Mouse (Mus musculus) MEL (cell line): ENCODE results near the gene Gm20388. TPM values are rescaled to one million over a fixed set of nuclear protein-coding genes. Genes with fewer than 3 reads are reported as not detected.
A peak's percentile ranks its signal among the peaks of the same experiment; 100 is the strongest.

Experiments
- DNase-seq: peaks from one replicate; pipeline ENCODE4 v3.0.0; 2011; ENCODE audit warnings: low read depth, low spot score
- H3K27ac ChIP-seq: 2 replicates; pipeline ENCODE4 v1.5.1; 2012; ENCODE audit warnings: low read depth, mild to moderate bottlenecking, control low read depth, low read length, moderate library complexity; ENCODE audit not compliant: control insufficient read depth
- H3K27me3 ChIP-seq, 2 experiments: fragments of 150-350 bp in 1 of 2; sonication (generic) in 1 of 2; 2 replicates each; pipeline ENCODE4 v1.6.1; 2012; ENCODE audit warnings: low read length in 2 of 2, mild to moderate bottlenecking in 2 of 2, improper control_type of control experiment in 1 of 2, moderate library complexity in 1 of 2; ENCODE audit not compliant: insufficient read depth in 2 of 2, control insufficient read depth in 1 of 2
- H3K36me3 ChIP-seq, 2 experiments: 2 replicates each; pipeline ENCODE4 v1.6.1; 2012 to 2014; ENCODE audit warnings: low read length in 2 of 2, improper control_type of control experiment in 1 of 2, inconsistent platforms in 1 of 2, mild to moderate bottlenecking in 1 of 2; ENCODE audit not compliant: insufficient read depth in 2 of 2, control insufficient read depth in 1 of 2
- H3K4me1 ChIP-seq, 2 experiments: fragments of 150-350 bp in 1 of 2; sonication (generic) in 1 of 2; 2 replicates each; pipeline ENCODE4 v1.6.1; 2012; ENCODE audit warnings: low read length in 2 of 2, improper control_type of control experiment in 1 of 2, mild to moderate bottlenecking in 1 of 2; ENCODE audit not compliant: insufficient read depth in 2 of 2, control insufficient read depth in 1 of 2
- H3K4me3 ChIP-seq, 2 experiments: fragments of 150-350 bp in 1 of 2; sonication (generic) in 1 of 2; 2 replicates each; pipeline ENCODE4 v1.5.1; 2012; ENCODE audit warnings: low read depth in 2 of 2, low read length in 2 of 2, mild to moderate bottlenecking in 2 of 2, moderate library complexity in 2 of 2, control low read depth in 1 of 2, improper control_type of control experiment in 1 of 2; ENCODE audit not compliant: control insufficient read depth in 1 of 2, insufficient read depth in 1 of 2
- H3K79me2 ChIP-seq: 2 replicates; pipeline ENCODE4 v1.6.1; 2012; ENCODE audit warnings: mild to moderate bottlenecking, low read length, moderate library complexity; ENCODE audit not compliant: control insufficient read depth, poor library complexity, insufficient read depth
- H3K9ac ChIP-seq: 2 replicates; pipeline ENCODE4 v1.6.1; 2012; ENCODE audit warnings: low read depth, mild to moderate bottlenecking, control low read depth, low read length, moderate library complexity; ENCODE audit not compliant: control insufficient read depth, poor library complexity, severe bottlenecking
- H3K9me3 ChIP-seq: fragments of 150-350 bp; sonication (generic); replicated peaks from 2 replicates; pipeline ENCODE4 v1.6.1; 2012; ENCODE audit warnings: mild to moderate bottlenecking, low read length, improper control_type of control experiment, moderate library complexity; ENCODE audit not compliant: insufficient read depth
- BHLHE40 ChIP-seq: IDR thresholded peaks from 2 replicates; pipeline ENCODE4 v1.6.1; 2012; ENCODE audit warnings: low read depth, mild to moderate bottlenecking, inconsistent platforms, low read length, improper control_type of control experiment, borderline replicate concordance
- CHD1 ChIP-seq: IDR thresholded peaks from 2 replicates; pipeline ENCODE4 v1.6.1; 2012; ENCODE audit warnings: low read depth, mild to moderate bottlenecking, inconsistent platforms, low read length, improper control_type of control experiment
- CHD2 ChIP-seq: IDR thresholded peaks from 2 replicates; pipeline ENCODE4 v1.6.1; 2011; ENCODE audit warnings: low read length, improper control_type of control experiment
- CTCF ChIP-seq, 3 experiments: IDR thresholded peaks in 2 of 3; conservative IDR thresholded peaks in 1 of 3; 2 replicates each; pipeline ENCODE4 v1.5.1; 2011 to 2012; ENCODE audit warnings: low read length in 3 of 3, low read depth in 2 of 3, mild to moderate bottlenecking in 2 of 3, improper control_type of control experiment in 1 of 3, inconsistent platforms in 1 of 3, mixed read lengths in 1 of 3, moderate library complexity in 1 of 3; ENCODE audit not compliant: control insufficient read depth in 1 of 3, insufficient read depth in 1 of 3, poor library complexity in 1 of 3, severe bottlenecking in 1 of 3
- E2F4 ChIP-seq: IDR thresholded peaks from 2 replicates; pipeline ENCODE4 v1.6.1; 2011; ENCODE audit warnings: low read depth, low read length, improper control_type of control experiment, borderline replicate concordance
- EP300 ChIP-seq, 2 experiments: IDR thresholded peaks; 2 replicates each; pipeline ENCODE4 v1.6.1; 2011; ENCODE audit warnings: improper control_type of control experiment in 2 of 2, low read length in 2 of 2, low read depth in 1 of 2, mild to moderate bottlenecking in 1 of 2
- ETS1 ChIP-seq: IDR thresholded peaks from 2 replicates; pipeline ENCODE4 v1.6.1; 2012; ENCODE audit warnings: low read depth, mild to moderate bottlenecking, inconsistent platforms, low read length, improper control_type of control experiment, moderate library complexity
- GABPA ChIP-seq: IDR thresholded peaks from 2 replicates; pipeline ENCODE4 v1.6.1; 2012; ENCODE audit warnings: low read depth, mild to moderate bottlenecking, inconsistent platforms, low read length, improper control_type of control experiment, moderate library complexity
- HCFC1 ChIP-seq: IDR thresholded peaks from 2 replicates; pipeline ENCODE4 v1.6.1; 2012; ENCODE audit warnings: low read depth, mild to moderate bottlenecking, inconsistent platforms, low read length, improper control_type of control experiment, moderate library complexity
- JUND ChIP-seq: IDR thresholded peaks from 2 replicates; pipeline ENCODE4 v1.6.1; 2011; ENCODE audit warnings: low read depth, mild to moderate bottlenecking, improper control_type of control experiment, low read length
- KAT2A ChIP-seq: conservative IDR thresholded peaks from 2 replicates; pipeline ENCODE4 v1.6.1; 2012; ENCODE audit warnings: low read depth, low read length, improper control_type of control experiment, inconsistent platforms
- MAX ChIP-seq: IDR thresholded peaks from 2 replicates; pipeline ENCODE4 v1.6.1; 2011; ENCODE audit warnings: low read length, improper control_type of control experiment
- MAZ ChIP-seq: IDR thresholded peaks from 2 replicates; pipeline ENCODE4 v1.6.1; 2012; ENCODE audit warnings: low read depth, mild to moderate bottlenecking, inconsistent platforms, low read length, improper control_type of control experiment
- MXI1 ChIP-seq: IDR thresholded peaks from 2 replicates; pipeline ENCODE4 v1.6.1; 2011; ENCODE audit warnings: mild to moderate bottlenecking, low read depth, low read length, improper control_type of control experiment
- MYB ChIP-seq: IDR thresholded peaks from 2 replicates; pipeline ENCODE4 v1.6.1; 2011; ENCODE audit warnings: mild to moderate bottlenecking, low read depth, low read length, improper control_type of control experiment
- MYC ChIP-seq: IDR thresholded peaks from 2 replicates; pipeline ENCODE4 v1.6.1; 2011; ENCODE audit warnings: low read depth, mild to moderate bottlenecking, low read length, improper control_type of control experiment, moderate library complexity
- POLR2A ChIP-seq, 2 experiments: IDR thresholded peaks; 2 replicates each; pipeline ENCODE4 v1.6.1; 2011 to 2012; ENCODE audit warnings: low read length in 2 of 2, mild to moderate bottlenecking in 2 of 2, control low read depth in 1 of 2, improper control_type of control experiment in 1 of 2, low read depth in 1 of 2, moderate library complexity in 1 of 2; ENCODE audit not compliant: control insufficient read depth in 1 of 2, insufficient read depth in 1 of 2, poor library complexity in 1 of 2
- POLR2AphosphoS2 ChIP-seq: IDR thresholded peaks from 2 replicates; pipeline ENCODE4 v1.6.1; 2011; ENCODE audit warnings: low read length, improper control_type of control experiment
- RCOR1 ChIP-seq: IDR thresholded peaks from 2 replicates; pipeline ENCODE4 v1.6.1; 2012; ENCODE audit warnings: low read depth, mild to moderate bottlenecking, inconsistent platforms, low read length, improper control_type of control experiment
- SIN3A ChIP-seq: IDR thresholded peaks from 2 replicates; pipeline ENCODE4 v1.6.1; 2012; ENCODE audit warnings: low read length, improper control_type of control experiment, inconsistent platforms
- SMC3 ChIP-seq: IDR thresholded peaks from 2 replicates; pipeline ENCODE4 v1.6.1; 2011; ENCODE audit warnings: low read depth, low read length, improper control_type of control experiment
- TAL1 ChIP-seq: IDR thresholded peaks from 2 replicates; pipeline ENCODE4 v1.6.1; 2012; ENCODE audit warnings: mild to moderate bottlenecking, inconsistent platforms, low read length, moderate library complexity, mixed read lengths
- TBP ChIP-seq: IDR thresholded peaks from 2 replicates; pipeline ENCODE4 v1.8.0; 2011; ENCODE audit warnings: low read depth, low read length, improper control_type of control experiment
- TCF12 ChIP-seq: IDR thresholded peaks from 2 replicates; pipeline ENCODE4 v1.6.1; 2014; ENCODE audit warnings: low read depth, mild to moderate bottlenecking, inconsistent platforms, low read length, improper control_type of control experiment, moderate library complexity
- USF1 ChIP-seq: IDR thresholded peaks from 2 replicates; pipeline ENCODE4 v1.6.1; 2014; ENCODE audit warnings: low read depth, mild to moderate bottlenecking, inconsistent platforms, low read length, improper control_type of control experiment, moderate library complexity
- polyA plus RNA-seq, 2 experiments: library from polyadenylated mRNA; stranded (reverse) in 1 of 2; unstranded in 1 of 2; fragments of >175 nt in 1 of 2; fragments of >200 nt in 1 of 2; gene quantifications; 2 replicates each; pipeline versions ENCODE4 v1.2.1 to v1.2.4; 2012; ENCODE audit warnings: low replicate concordance in 2 of 2, low read depth in 1 of 2; ENCODE audit not compliant: insufficient read length in 2 of 2, insufficient read depth in 1 of 2, missing spikeins in 1 of 2
- total RNA-seq: library from RNA; depleted of rRNA; stranded (reverse); fragments of 300-350 nt; gene quantifications from 2 replicates; pipeline ENCODE4 v1.2.3, GENCODE M21; 2012

Gene Gm20388
- total and polyA plus RNA-seq, 3 experiments = 11.1 to 17.8 TPM; not detected in 1

DNA sequence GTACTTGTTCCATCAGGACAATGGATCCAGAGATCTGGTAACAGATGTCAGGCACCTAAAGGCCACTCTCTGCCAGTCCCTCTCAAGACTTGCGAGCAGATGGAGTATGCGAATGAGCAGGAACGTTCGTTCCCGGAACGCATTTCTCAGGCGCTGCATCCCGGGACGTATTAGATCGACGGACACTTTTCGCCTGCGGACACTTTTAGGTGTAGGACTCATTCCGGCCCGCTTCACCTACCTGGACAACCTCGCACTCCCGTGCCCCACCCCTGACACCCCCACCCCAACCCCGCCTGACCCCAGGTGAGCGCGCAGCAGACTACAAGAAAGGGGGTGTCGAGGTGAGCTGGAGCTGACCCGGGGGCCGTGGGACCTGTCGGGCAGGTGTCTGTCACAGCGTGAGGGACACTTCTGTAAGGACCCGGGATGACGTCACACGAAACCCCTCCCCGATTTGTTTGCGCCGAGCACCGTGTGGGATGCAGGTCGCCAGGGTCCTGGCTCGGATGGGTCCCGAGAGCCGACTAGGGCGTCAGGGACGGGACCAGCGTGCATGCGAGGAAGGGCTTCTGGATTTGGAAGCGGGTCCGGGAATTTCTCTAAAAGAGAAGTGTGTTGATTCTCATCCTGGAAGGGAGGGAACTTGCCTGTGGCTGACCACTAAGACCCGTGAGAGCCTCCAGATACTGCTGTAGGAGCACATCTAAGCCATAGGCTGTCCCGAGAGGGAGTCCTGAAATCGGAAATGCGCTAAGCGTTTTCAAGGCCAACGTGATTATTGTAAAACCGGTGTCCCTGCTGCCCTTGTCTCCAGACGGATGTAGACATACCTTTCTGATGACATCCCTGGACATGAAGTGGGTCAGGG is 2864.9 kb downstream of the Gm20388 start, which contains the start of gene Acsf3 (continued):
- TF ChIP-seq CHD2 (no peak), TCF12 (peak; percentile 83), CHD1 (no peak), E2F4 (no peak; the same call in 1 of the 2 replicates)
- TF ChIP-seq, all 39 proteins: peak for 16

GRCm38 (mm10) chr8:122777701-122778100 is 2867.1 kb downstream of the Gm20388 start:
- no peak overlapping the region for H3K9ac ChIP-seq
- peaks cover 0 to 2% of the 10 kb centered on the region in 2 experiments; a peak in 1 of 4 replicates for H3K36me3 ChIP-seq
- no peak for DNase-seq
- H3K27ac ChIP-seq = no peak overlapping the region
- no peaks in the 10 kb centered on the region for H3K27me3 ChIP-seq
- no peaks in the 10 kb centered on the region for H3K9me3 ChIP-seq
- peaks cover 4% of the 10 kb centered on the region for H3K79me2 ChIP-seq
- TF ChIP-seq RCOR1 (no peak), E2F4 (no peak), MXI1 (no peak), SIN3A (no peak)
- peaks cover 0 to 18% of the 10 kb centered on the region in 2 experiments for H3K4me1 ChIP-seq
- no peak overlapping the region for H3K4me3 ChIP-seq

- Histone ChIP-seq H3K27ac (peak overlapping the region; percentile 33; the same call in 1 of the 2 replicates), H3K4me3 (no peak overlapping the region), H3K36me3 (peaks cover 0 to 2% of the 10 kb centered on the region in 2 experiments; a peak in 1 of 4 replicates)
These were observed 2868.1 kb downstream of the Gm20388 start for GRCm38 (mm10) chr8:122778703-122779239.

GRCm38 (mm10) chr8:122779255-122779654 is 2868.6 kb downstream of the Gm20388 start:
- Histone ChIP-seq H3K4me1 (peaks cover 0 to 16% of the 10 kb centered on the region in 2 experiments), H3K79me2 (peaks cover 4% of the 10 kb centered on the region), H3K9me3 (no peaks in the 10 kb centered on the region), H3K4me3 (no peak overlapping the region), H3K27ac (peak overlapping the region; percentile 33; the same call in 1 of the 2 replicates), H3K27me3 (no peaks in the 10 kb centered on the region), H3K9ac (no peak overlapping the region), H3K36me3 (peaks cover 0 to 2% of the 10 kb centered on the region in 2 experiments; a peak in 1 of 4 replicates)
- peak; percentile 60 for DNase-seq
- peak in 1 of 2 experiments; percentile 42; a peak in 1 of 4 replicates for TF ChIP-seq POLR2A (IDR thresholded peaks at IDR 0.05; ENCODE audit: control insufficient read depth in 1 of 2, insufficient read depth in 1 of 2, low read depth in 1 of 2, low read length in 2 of 2, poor library complexity in 1 of 2)
- peak; percentile 23; the same call in 1 of the 2 replicates for TF ChIP-seq TBP
- no peak for TF ChIP-seq POLR2AphosphoS2
- TF ChIP-seq KAT2A = no peak
- TF ChIP-seq CTCF (IDR thresholded peaks at IDR 0.05 in 2 of 3, conservative IDR thresholded peaks at IDR 0.05 in 1 of 3; ENCODE audit: control insufficient read depth in 1 of 3, insufficient read depth in 1 of 3, low read depth in 2 of 3, low read length in 3 of 3, poor library complexity in 1 of 3, severe bottlenecking in 1 of 3) = no peak
- TF ChIP-seq GABPA = no peak
- TF ChIP-seq EP300 (IDR thresholded peaks at IDR 0.05; ENCODE audit: low read depth in 1 of 2, low read length in 2 of 2) = 0 out of 4 replicates have a peak, but pooled peaks of 1 of the 2 experiments have one; percentile 21
- TF ChIP-seq HCFC1 = no peak
- TF ChIP-seq RCOR1 = no peak
- no peak for TF ChIP-seq MYB
- no peak for TF ChIP-seq TCF12
- no peak for TF ChIP-seq MAZ
- TF ChIP-seq JUND = no peak
- no peak; the same call in 1 of the 2 replicates for TF ChIP-seq MAX
- TF ChIP-seq BHLHE40 = no peak

More at GRCm38 (mm10) chr8:122778703-122779239, 2868.1 kb downstream of the Gm20388 start:
- TF ChIP-seq USF1 (0 out of 2 replicates have a peak, but pooled peaks have one; percentile 31), ETS1 (0 out of 2 replicates have a peak, but pooled peaks have one; percentile 19), SMC3 (no peak), TAL1 (peak; percentile 47), MAX (peak; percentile 46; the same call in 1 of the 2 replicates), MYC (no peak)
- Histone ChIP-seq H3K4me1 (peaks cover 0 to 16% of the 10 kb centered on the region in 2 experiments), H3K9ac (no peak overlapping the region), H3K9me3 (no peaks in the 10 kb centered on the region), H3K79me2 (peaks cover 4% of the 10 kb centered on the region), H3K27me3 (no peaks in the 10 kb centered on the region)
- peak; percentile 57 for DNase-seq
